Mouse (Mus musculus) lung, postnatal 0 days (tissue): ENCODE results near the gene Zfp141. TPM values are rescaled to one million over a fixed set of nuclear protein-coding genes. Genes with fewer than 3 reads are reported as not detected.
"Not testable (repeated sequence)": the region's sequence is repeated elsewhere in the genome, so short reads cannot be mapped to it uniquely, and the experiment has no call there.

Source experiments
- ATAC-seq: fragments of 200-750 bp; cut with Nextera tagmentation; 2 replicates; pipeline ENCODE4 v1.8.0; 2017; ENCODE audit warnings: moderate library complexity
- DNase-seq: peaks from one replicate; pipeline ENCODE4 v3.0.0-alpha.2; 2016; ENCODE audit warnings: low spot score
- H3K27ac ChIP-seq: fragments of 300-500 bp; sonication (generic); 2 replicates; pipeline ENCODE4 v1.5.1; 2014; ENCODE audit warnings: antibody characterized with exemption, mild to moderate bottlenecking, low read length, mixed read lengths
- H3K27me3 ChIP-seq: fragments of 300-500 bp; sonication (generic); replicated peaks from 2 replicates; pipeline ENCODE4 v1.6.1; 2014; ENCODE audit warnings: low read length, mixed read lengths; ENCODE audit not compliant: insufficient read depth
- H3K36me3 ChIP-seq: fragments of 300-500 bp; sonication (generic); 2 replicates; pipeline ENCODE4 v1.6.1; 2014; ENCODE audit warnings: low read length, mixed read lengths; ENCODE audit not compliant: insufficient read depth
- H3K4me1 ChIP-seq: fragments of 300-500 bp; sonication (generic); 2 replicates; pipeline ENCODE4 v1.6.1; 2014; ENCODE audit warnings: antibody characterized with exemption, low read depth, low read length, mixed read lengths; ENCODE audit not compliant: insufficient read depth
- H3K4me2 ChIP-seq: fragments of 300-500 bp; sonication (generic); replicated peaks from 2 replicates; pipeline ENCODE4 v1.6.1; 2014; ENCODE audit warnings: low read depth, mild to moderate bottlenecking, low read length, moderate library complexity, mixed read lengths
- H3K4me3 ChIP-seq: fragments of 300-500 bp; sonication (generic); 2 replicates; pipeline ENCODE4 v1.5.1; 2014; ENCODE audit warnings: low read depth, low read length
- H3K9ac ChIP-seq: fragments of 300-500 bp; sonication (generic); replicated peaks from 2 replicates; pipeline ENCODE4 v1.6.1; 2014; ENCODE audit warnings: low read depth, mild to moderate bottlenecking
- H3K9me3 ChIP-seq: fragments of 300-500 bp; sonication (generic); 2 replicates; pipeline ENCODE4 v1.6.1; 2016; ENCODE audit warnings: low read length, mixed read lengths
- CTCF ChIP-seq: IDR thresholded peaks from 2 replicates; pipeline ENCODE4 v1.5.1; 2016; ENCODE audit warnings: antibody characterized with exemption, mild to moderate bottlenecking
- EP300 ChIP-seq: IDR thresholded peaks from 2 replicates; pipeline ENCODE4 v1.6.1; 2016; ENCODE audit warnings: antibody characterized with exemption, mild to moderate bottlenecking, control low read depth
- WGBS: fragments of 180-500 bp; shearing (Covaris S2); extraction: QIAGEN DNeasy Blood & Tissue Kit; methylation state at CpG from one replicate; pipeline ENCODE4 v1.1.7; 2014; 5-methylcytosine and 5-hydroxymethylcytosine counted together
- polyA plus RNA-seq: library from polyadenylated mRNA; unstranded; fragments of >200 nt; fragmentation: Nextera tagmentation; extraction: Ambion mirVana; gene quantifications from 2 replicates; pipeline ENCODE4 v1.2.1, GENCODE M21; 2015

The Zfp141 gene
- 2.9 and 3.4 TPM in 2 replicates for polyA plus RNA-seq

DNA sequence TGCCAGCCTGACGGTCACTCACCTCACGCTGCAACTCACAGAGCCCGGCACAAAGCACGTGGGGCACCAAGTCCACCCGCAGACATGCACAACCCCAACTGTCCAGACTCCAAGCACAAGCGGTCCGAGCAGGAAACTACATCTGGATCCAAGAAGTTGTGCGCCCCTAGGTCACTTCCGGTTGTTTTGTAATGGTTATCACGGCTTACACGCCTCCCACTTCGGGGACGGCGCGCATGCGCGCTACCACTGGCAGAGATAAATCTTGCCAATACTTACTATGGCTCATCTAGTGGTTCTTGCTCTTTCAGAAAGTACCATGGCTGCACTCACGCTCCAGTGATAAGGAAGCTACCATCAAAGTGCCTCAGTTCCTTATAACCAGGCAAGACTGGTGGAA, at the start of gene Zfp141:
TSS of gene Zfp141 (minus strand) at position 153 of the 400 bp plus-strand sequence.
- H3K4me3 ChIP-seq = peak within 1 kb of the TSS; percentile 60
- peak; percentile 98 for ATAC-seq
- not testable (repeated sequence) for H3K9me3 ChIP-seq, H3K36me3 ChIP-seq, H3K27me3 ChIP-seq, H3K4me1 ChIP-seq
- TF ChIP-seq CTCF (peak; percentile 32), EP300 (peak; percentile 12; the same call in 1 of the 2 replicates)
- 0 out of 2 replicates have a peak within 1 kb of the TSS, but pooled peaks have one; percentile 9 for H3K27ac ChIP-seq
- peak within 1 kb of the TSS; percentile 65 for H3K4me2 ChIP-seq
- whole genome bisulfite sequencing = 2% methylated on average over 18 of the region's 18 CpGs
- peak; percentile 93 for DNase-seq
- peak within 1 kb of the TSS; percentile 58 for H3K9ac ChIP-seq

- Histone ChIP-seq H3K27ac (no peak overlapping the region), H3K4me3 (no peak overlapping the region), H3K9ac (no peak overlapping the region), H3K9me3 (no peaks in the 10 kb centered on the region), H3K4me2 (no peak overlapping the region), H3K27me3 (no peaks in the 10 kb centered on the region), H3K36me3 (no peaks in the 10 kb centered on the region), H3K4me1 (no peaks in the 10 kb centered on the region)
- no peak for ATAC-seq
- TF ChIP-seq EP300 (no peak), CTCF (no peak)
- 75% methylated on average over 3 of the region's 3 CpGs for WGBS
- DNase-seq = no peak
These were observed 46.2 kb upstream of the Zfp141 start for GRCm38 (mm10) chr7:42551766-42552165.

GRCm38 (mm10) chr7:42505186-42505585, 354 bp downstream of the Zfp141 start:
- H3K27ac ChIP-seq = 0 out of 2 replicates have a peak overlapping the region, but pooled peaks have one; percentile 9
- no peaks in the 10 kb centered on the region for H3K9me3 ChIP-seq
- TF ChIP-seq EP300 = no peak
- TF ChIP-seq CTCF = no peak
- H3K4me2 ChIP-seq = peak overlapping the region; percentile 65
- ATAC-seq = peak; percentile 43
- peak overlapping the region; percentile 58 for H3K9ac ChIP-seq
- DNase-seq = peak; percentile 13
- H3K4me1 ChIP-seq = no peaks in the 10 kb centered on the region
- H3K36me3 ChIP-seq = no peaks in the 10 kb centered on the region
- peak overlapping the region; percentile 60 for H3K4me3 ChIP-seq
- no peaks in the 10 kb centered on the region for H3K27me3 ChIP-seq
- WGBS = under 1% methylated on average over 20 of the region's 20 CpGs

DNA sequence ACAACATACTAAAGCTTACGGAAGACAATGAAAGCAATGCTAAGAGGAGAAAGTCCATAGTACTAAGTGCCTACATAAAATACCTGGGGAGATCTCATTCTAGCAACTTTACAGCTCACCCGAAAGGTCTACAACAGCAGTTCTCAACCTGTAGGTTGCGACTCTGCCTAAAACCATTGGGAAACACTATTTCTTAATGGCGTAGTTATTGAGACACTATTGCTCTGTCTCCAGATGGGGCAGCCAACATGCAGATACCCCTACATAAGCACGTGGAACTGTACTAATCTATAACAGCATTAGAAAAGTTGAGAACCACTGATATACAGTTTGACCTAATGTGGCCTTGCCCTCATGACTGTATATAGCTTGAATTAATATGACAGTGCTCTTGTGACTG, 7.3 kb downstream of the Zfp141 start:
- DNase-seq = no peak
- TF ChIP-seq CTCF (no peak), EP300 (no peak)
- H3K4me2 ChIP-seq = no peak overlapping the region
- 94% methylated on average over 5 of the region's 5 CpGs for WGBS
- no peak for ATAC-seq
- no peaks in the 10 kb centered on the region for H3K36me3 ChIP-seq
- H3K27me3 ChIP-seq = no peaks in the 10 kb centered on the region
- no peak overlapping the region for H3K27ac ChIP-seq
- H3K4me3 ChIP-seq = no peak overlapping the region
- H3K4me1 ChIP-seq = no peaks in the 10 kb centered on the region
- H3K9ac ChIP-seq = no peak overlapping the region
- no peaks in the 10 kb centered on the region for H3K9me3 ChIP-seq

DNA sequence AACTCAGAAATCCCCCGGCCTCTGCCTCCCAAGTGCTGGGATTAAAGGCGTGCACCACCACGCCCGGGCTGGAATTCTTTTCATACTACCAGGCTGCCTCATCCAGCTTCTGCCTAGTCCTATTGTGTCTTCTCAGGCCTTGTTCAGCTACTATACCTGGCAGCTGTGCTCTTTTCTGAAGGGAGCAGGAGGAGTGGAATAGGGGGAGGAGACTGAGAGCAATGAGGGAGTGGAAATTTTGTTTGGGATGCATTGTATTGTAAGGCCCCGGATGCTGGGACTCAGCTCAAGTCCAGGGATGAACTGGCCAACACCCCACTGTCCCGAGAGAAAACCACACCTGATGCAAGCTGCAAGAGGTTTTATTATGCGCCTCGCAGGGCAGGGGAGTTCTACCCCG, 8.2 kb downstream of the Zfp141 start:
- DNase-seq (no peak), ATAC-seq (no peak)
- Histone ChIP-seq H3K36me3 (no peaks in the 10 kb centered on the region), H3K27me3 (no peaks in the 10 kb centered on the region), H3K4me1 (no peaks in the 10 kb centered on the region), H3K9ac (no peak overlapping the region), H3K27ac (no peak overlapping the region), H3K4me3 (no peak overlapping the region), H3K4me2 (no peak overlapping the region), H3K9me3 (no peaks in the 10 kb centered on the region)
- WGBS = 96% methylated on average over 9 of the region's 9 CpGs
- no peak for TF ChIP-seq CTCF
- TF ChIP-seq EP300 = no peak

DNA sequence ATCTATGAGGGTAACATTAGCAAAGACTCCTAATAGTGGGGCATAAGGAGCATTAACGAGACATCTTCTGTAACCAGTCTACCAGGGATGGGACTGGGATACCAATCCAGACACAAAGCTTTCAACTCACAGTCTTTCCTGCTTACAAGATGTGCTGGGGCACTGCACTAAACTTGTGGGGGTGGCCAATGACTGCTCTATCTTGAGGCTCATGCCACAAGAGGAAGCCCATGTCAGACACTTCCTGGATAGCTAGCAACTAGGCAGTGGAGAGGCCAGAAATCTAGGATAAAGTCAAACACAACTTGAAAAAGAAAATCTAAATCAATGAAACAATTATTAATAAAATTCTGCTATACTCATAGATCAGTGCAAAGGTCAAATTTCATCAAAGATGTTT, 9.3 kb downstream of the Zfp141 start:
- Histone ChIP-seq H3K36me3 (no peaks in the 10 kb centered on the region), H3K4me2 (no peak overlapping the region), H3K27me3 (no peaks in the 10 kb centered on the region), H3K4me1 (no peaks in the 10 kb centered on the region), H3K27ac (no peak overlapping the region), H3K9me3 (no peaks in the 10 kb centered on the region), H3K9ac (no peak overlapping the region), H3K4me3 (no peak overlapping the region)
- DNase-seq (no peak), ATAC-seq (no peak)
- TF ChIP-seq EP300 (no peak), CTCF (no peak)
- WGBS = 100% methylated on average over 1 of the region's 1 CpGs

DNA sequence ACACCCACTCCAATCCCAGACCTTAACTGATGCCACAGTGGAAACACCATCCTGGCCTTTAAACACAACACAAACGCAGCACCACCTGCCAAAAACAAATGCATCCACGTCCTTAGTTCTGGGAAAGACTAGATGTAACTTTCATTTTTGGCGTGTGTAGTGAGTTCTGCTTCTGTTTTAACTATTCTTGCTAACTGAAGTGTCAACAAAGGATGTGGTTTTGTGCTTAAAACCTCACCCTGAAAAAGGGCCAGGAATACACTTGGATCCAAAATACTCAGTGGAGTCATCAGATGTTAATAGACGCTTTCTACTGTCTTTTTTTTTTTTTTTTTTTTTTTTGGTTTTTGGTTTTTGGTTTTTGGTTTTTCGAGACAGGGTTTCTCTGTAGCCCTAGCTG, 14.7 kb downstream of the Zfp141 start:
- Histone ChIP-seq H3K36me3 (no peaks in the 10 kb centered on the region), H3K4me1 (no peaks in the 10 kb centered on the region), H3K9me3 (no peaks in the 10 kb centered on the region), H3K27me3 (no peaks in the 10 kb centered on the region), H3K9ac (no peak overlapping the region), H3K27ac (no peak overlapping the region), H3K4me3 (no peak overlapping the region), H3K4me2 (no peak overlapping the region)
- ATAC-seq = no peak
- WGBS = 85% methylated on average over 5 of the region's 5 CpGs
- DNase-seq = no peak
- TF ChIP-seq EP300 (no peak), CTCF (no peak)
